Mouse (Mus musculus): ENCODE results near the gene Dstn.

DNA sequence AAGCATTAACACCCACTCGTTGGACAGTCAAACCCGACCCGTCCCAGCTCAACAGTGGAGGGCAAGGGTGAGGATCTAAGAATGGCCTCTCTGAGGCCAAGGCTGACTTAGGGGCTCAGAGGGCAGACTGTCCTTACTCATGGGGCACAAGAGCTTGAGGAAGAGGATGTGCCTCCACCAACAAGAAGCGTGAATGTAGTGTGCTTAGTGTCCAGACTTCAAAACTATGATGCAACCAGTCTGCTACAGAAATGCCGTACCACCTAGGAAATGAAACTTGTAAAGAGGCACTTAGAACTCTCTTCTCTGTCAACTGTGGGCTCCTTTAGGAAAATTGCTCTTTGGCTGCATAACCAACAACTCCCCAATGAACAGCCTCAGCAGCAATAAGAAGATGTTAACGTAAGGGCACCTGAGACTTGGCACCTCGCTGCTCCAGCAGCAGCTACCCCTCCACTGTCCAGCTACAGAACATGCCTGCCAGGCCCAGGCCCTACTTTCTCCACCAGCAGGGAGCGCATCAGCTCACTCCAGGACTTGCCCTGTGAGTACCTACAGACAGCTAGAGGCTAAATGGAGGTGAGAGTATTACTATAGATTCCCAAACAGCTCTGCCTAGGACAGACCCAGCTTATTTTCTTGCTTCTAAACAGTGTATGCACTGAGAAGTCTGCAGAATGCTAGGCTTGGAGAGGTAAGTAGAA, 63.5 kb downstream of the Dstn start:
- TF ChIP-seq POLR2A (IDR thresholded peaks at IDR 0.05; ENCODE audit: borderline replicate concordance, low read depth, low read length) (no peak), CTCF (IDR thresholded peaks at IDR 0.05; ENCODE audit: low read depth, low read length) (peak; percentile 47; the same call in 1 of the 2 replicates)

All from bone marrow macrophage, adult 2 months (primary cell).